Mouse (Mus musculus): ENCODE measurements around the gene Zfyve28.

Zfyve28 gene

DNA sequence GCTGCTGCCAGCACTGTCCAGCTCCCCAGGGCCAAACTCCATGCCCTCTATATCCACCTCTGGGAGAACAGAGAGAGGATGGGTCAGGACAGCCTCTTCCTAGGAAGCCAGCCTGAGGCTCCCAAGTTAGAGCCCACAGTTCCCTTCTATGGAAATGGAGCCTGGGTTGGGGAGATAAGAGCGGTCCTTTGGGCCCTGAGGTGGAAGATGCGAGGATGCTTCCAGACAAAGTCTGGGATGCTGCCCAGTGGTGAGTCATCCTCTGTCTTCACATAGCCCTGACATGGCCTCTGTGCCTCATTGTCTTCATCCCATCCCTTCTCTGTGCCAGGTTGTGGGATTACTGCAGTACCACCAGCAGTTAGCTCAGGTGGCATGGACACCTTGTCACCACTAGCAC is 111.2 kb downstream of the Zfyve28 start:
- DNase-seq (ENCODE audit: low read depth) = no peak

DNA sequence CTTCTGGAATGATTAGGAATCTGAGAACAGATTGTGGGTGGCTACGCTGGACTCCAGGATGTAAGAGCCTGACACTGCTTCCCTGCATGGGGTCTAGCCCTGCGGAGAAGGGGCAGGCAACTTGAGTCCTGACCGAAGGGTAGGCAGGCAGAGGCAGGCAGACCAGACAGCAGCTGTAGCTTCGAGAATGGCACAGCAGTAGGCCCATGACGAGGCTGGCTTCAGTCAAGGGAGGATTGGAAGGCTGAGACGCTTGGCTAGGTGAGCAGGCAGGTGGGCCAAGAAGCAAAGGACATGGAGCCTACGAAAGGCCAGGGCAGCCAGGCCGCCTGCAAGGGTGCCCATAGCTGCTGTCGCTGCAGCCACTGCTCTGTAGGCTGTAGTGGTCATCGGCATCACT is 111.6 kb downstream of the Zfyve28 start:
- DNase-seq (ENCODE audit: low read depth) = no peak

DNA sequence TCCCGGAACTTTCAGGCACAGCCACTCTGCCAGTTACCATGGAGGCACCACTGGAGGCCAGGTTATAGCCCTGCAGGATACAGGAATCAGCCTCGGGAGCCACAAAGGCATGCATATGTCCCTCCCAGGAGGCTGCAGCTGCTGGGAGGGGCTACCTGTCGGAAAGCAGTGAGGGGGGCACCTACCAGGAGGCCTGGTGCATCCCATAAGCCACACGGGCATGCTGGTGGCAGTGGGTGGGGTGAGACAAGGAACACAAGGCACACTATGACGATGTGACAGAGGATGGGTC is 112.9 kb downstream of the Zfyve28 start:
- no peak for DNase-seq (ENCODE audit: low read depth)

DNA sequence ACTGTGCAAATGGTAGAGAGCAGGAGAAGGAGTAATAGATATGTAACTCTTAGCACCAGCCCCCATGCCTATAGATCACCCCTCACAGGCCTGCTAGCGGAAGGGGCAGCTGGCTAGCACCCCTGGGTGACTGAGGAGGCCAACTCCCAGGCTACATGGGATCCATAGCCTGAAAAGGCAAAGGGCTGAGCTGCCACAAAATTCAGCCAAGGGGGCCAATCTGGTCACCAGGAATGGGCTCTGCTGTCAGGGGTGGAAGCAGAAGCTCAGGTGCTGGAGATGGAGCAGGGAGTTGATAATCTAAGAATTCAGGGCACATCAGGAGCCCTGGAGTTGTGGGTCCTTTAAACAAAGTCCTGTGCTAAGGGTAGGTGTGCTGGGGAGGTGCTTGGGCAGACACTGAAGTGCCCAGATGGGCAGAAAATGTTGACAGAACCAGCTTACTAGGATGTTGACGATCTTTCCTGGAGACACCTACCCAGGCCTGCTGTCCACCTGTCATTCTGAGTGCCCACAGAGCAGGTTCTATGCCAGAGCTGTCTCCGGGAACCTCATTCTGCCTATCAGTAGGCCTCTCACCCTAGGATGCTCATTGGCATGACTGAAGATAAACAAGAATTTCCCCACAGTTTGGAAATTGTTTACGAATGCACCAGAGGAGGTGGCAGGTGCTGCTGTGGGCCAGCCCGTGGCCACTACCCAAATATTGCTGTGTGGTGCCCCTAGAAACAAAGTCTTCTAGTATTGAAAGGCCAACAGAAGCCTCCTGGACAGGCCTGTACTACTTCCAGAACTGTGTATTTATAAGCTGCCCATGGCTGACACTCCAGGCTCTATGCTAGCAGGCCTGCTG is 113.5 kb downstream of the Zfyve28 start:
- DNase-seq (ENCODE audit: low read depth) = no peak

DNA sequence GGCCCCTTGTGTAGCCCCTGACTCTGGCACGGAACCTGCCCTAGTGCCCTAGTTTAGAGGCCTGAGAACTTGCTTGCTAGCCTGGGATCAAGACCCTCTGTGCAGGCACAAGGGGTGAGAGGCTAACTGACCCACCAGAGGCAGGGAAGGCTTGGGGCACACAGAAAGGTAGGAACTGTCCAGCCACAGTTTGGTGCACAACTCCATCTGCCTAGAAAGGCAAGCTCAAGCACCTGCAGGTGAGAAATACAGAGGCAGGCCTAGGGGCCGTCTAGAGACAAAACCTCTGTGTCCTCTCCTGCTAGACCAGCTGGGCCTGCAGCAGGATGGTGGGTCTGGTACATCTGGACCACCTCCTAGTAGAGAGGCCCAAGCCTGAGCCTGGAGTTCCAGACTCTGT is 114.2 kb downstream of the Zfyve28 start:
- no peak for DNase-seq (ENCODE audit: low read depth)

DNA sequence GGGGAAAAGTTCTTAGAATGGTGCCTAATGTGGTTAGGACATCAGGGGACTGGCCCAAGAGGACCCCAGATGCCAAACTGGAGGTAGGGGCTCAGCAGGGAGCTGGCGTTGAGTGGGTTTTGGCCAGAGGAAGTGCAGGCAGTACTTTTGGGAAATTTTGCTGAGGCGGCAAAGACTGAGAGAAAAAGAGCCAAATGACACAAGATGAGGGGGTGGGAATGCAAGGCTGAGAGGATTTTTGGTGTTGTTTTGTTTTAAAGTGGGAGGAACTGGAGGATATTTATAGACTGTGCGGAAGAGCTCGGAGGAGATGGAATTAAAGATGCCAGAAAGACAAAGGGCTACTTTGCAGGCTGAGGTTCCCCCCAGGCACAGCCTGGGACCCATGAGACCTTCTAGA is 117.5 kb downstream of the Zfyve28 start:
- no peak for DNase-seq (ENCODE audit: low read depth)

DNA sequence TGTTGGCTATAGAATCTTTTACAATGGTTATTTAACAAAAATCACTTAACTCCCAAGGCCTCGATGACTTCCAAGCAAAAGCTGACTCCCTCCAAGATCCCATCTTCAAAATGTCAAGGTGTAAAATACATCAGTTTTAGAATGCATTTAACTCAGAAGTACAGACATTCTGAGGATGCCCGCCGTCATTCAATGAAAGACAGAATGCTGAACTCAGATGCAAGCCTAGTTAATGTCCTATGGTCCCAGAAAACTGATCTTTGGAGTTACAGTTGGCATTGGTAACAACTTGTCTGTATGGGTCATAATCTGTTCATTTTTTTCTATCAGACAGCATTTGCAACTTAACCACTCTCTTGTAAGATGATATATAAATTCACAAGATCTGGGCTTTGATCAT is 118.3 kb downstream of the Zfyve28 start:
- DNase-seq (ENCODE audit: low read depth) = no peak

DNA sequence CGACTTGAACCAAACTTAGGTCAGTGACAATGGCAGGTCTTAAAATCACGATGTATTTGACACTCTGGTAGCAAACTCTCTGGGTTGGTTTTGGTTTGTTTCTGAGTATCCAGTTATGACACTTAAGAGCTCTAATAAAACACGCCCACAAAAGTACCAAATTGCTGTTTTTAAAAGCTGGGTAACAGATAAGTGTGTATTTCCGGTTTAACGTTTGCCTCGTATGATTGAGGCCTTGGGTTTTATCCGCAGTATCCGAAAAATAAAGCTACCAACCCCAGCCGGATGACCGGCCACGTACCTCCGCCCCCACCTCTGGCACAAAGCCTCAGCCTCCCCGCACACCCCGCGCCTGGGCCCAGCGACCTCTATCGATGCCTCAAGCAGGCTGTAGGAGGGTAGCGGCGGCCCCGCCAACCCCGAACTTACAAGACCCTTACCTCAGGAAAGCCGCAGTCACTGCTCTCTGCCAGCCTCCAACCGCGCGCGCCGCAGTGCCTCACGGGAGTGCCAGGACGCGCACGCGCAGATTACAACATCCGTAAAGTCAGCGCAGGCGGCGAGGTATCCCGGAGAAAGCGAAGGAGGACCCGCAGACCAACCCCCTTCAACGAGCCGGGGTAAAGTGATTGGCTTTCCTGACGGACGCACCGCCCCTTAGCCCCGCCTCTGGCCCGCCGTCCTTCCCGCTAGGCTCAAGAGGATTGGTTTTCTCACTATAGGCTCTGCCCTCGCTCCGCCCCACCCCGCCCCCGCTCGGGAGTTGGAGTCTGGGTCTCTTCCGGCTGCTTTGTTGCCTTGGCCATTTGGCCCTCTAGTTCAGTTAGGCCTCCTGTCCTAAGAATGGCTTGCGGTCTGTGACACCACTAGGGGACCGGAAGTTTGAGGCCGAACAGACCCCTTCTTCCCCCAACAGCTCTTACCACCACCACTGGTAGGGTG is 119.0 kb downstream of the Zfyve28 start, which contains the start of the genes Poln and Haus3:
Poln (minus strand) TSS at position 499 of the 942 bp plus-strand sequence.
Haus3 (minus strand) TSS at position 578 of the 942 bp plus-strand sequence.
- peak; percentile 97 for DNase-seq (ENCODE audit: low read depth)

DNA sequence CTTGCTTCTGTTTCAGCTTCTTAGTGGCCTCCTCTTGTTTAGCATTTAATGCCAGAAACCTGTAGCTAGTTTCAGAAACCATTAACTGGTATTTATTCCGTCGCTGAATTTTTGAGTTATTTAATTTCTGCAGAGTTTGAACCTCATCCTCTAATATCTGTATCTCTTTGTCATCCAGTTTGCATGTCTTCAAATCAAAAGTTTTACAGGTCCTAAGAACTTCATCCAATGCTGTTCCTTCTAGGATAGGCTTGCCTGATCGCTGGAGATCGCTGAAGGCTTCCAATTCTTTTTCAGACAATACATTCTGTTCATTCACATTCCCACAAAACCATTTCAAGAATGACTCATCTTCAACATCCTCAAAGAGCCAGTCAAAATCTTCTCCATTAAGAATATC is 120.4 kb downstream of the Zfyve28 start:
- no peak for DNase-seq (ENCODE audit: low read depth)

DNA sequence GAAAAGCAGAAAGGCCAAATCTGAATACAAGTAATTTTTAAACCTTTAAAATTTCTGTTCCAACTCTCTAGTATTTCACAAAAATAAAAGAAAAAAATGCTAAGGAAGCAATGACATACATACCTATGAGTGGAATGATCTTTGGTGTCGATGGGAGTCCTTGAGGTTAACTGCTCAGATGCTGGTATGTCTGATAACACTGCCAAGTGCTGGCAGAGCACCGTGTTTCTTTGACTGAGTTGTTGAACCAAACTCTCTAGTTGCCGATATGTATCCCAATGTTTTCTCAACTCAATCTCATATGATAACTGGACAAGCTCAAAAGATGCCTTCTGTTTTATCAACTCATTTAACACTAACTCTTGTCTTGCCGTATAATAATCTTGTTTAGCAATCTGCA is 122.5 kb downstream of the Zfyve28 start:
- DNase-seq (ENCODE audit: low read depth) = no peak

DNA sequence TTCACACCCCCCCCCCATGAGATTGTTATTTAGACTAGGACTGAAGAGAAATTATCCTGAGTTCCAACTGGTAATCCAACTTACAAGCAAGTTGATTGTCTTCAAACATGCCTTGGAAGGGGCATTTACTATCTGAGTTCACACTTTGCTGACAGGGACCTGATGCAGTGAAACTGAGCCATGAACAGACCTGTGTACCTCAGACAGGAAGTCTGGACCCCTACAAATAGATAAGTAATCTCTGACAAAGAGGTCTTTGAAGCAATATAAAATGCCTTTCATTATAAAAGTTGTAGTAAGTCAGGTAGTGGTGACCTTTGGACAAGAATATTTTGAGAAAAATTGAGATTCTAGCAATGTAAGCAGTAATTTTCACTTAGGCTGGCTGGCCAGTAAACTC is 139.8 kb downstream of the Zfyve28 start:
- DNase-seq (ENCODE audit: low read depth) = no peak

DNA sequence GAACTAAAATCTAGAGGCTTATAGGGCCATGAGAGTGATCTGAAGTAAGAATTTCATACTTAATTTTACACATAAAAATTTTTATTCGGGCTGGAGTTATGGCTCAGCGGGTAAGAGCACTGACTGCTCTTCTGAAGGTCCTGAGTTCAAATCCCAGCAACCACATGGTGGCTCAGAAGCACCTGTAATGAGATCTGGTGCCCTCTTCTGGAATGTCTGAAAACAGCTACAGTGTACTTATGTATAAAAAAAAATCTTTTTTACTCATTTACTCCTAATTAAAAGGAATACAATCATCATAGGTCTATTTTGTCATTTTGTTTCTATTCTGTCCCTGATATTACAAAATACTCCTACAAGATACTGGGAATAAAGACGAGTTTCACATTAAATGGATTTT is 140.7 kb downstream of the Zfyve28 start:
- no peak for DNase-seq (ENCODE audit: low read depth)
